Mouse (Mus musculus) G1E (cell line): ENCODE results near the gene Tln1. TPM values are rescaled to one million over a fixed set of nuclear protein-coding genes. Genes with fewer than 3 reads are reported as not detected.

Source experiments
- ATAC-seq: 2 replicates; pipeline ENCODE4 v1.8.0; 2016; ENCODE audit warnings: mild to moderate bottlenecking; ENCODE audit not compliant: insufficient number of reproducible peaks, poor library complexity, low FRiP score, severe bottlenecking; ENCODE audit errors: extremely low read depth
- DNase-seq: peaks from one replicate; pipeline ENCODE4 v3.0.0; 2012; ENCODE audit warnings: low spot score
- H3K27me3 ChIP-seq: 2 replicates; pipeline ENCODE4 v1.6.1; 2012; ENCODE audit warnings: mild to moderate bottlenecking, low read length, inconsistent platforms; ENCODE audit not compliant: insufficient read depth
- H3K36me3 ChIP-seq: replicated peaks from 2 replicates; pipeline ENCODE3; 2012; ENCODE audit warnings: mild to moderate bottlenecking, inconsistent platforms
- H3K4me1 ChIP-seq: 2 replicates; pipeline ENCODE4 v1.6.1; 2012; ENCODE audit warnings: low read depth, low read length, inconsistent platforms, mixed read lengths; ENCODE audit not compliant: insufficient read depth
- H3K4me3 ChIP-seq: 2 replicates; pipeline ENCODE4 v1.5.1; 2012; ENCODE audit warnings: low read depth, mild to moderate bottlenecking, inconsistent platforms, low read length, moderate library complexity, mixed read lengths
- H3K9me3 ChIP-seq: replicated peaks from 2 replicates; pipeline ENCODE4 v1.6.1; 2012; ENCODE audit warnings: inconsistent platforms
- CTCF ChIP-seq: IDR thresholded peaks from 2 replicates; pipeline ENCODE4 v1.5.1; 2012; ENCODE audit warnings: low read depth, low read length, inconsistent platforms, mixed read lengths
- GATA1 ChIP-seq: IDR thresholded peaks from 2 replicates; pipeline ENCODE4 v1.6.1; 2012; ENCODE audit warnings: borderline replicate concordance, low read length, inconsistent platforms, mixed read lengths
- GATA2 ChIP-seq: IDR thresholded peaks from 2 replicates; pipeline ENCODE4 v1.6.1; 2012; ENCODE audit warnings: low read depth, low read length, inconsistent platforms, borderline replicate concordance
- POLR2AphosphoS5 ChIP-seq: IDR thresholded peaks from 2 replicates; pipeline ENCODE4 v1.6.1; 2012; ENCODE audit warnings: low read depth, low read length, inconsistent platforms; ENCODE audit not compliant: insufficient replicate concordance
- TAL1 ChIP-seq: conservative IDR thresholded peaks from 2 replicates; pipeline ENCODE4 v1.6.1; 2012; ENCODE audit warnings: low read depth, low read length, inconsistent platforms, mixed read lengths
- polyA plus RNA-seq: library from polyadenylated mRNA; stranded (reverse); fragments of >175 nt; gene quantifications from 2 replicates; pipeline ENCODE4 v1.2.3, GENCODE M21; 2012
- total RNA-seq, 2 experiments: library from RNA; stranded (forward) in 1 of 2; stranded (reverse) in 1 of 2; fragments of 200-1000 nt in 1 of 2; fragments of >200 nt in 1 of 2; fragmentation: Nextera tagmentation in 1 of 2; gene quantifications; 2 replicates each; pipeline ENCODE4 v1.2.3; 2014 to 2017

Gene Tln1
- total RNA-seq (2014; fragmentation: Nextera tagmentation) (166 and 262 TPM in 2 replicates), total RNA-seq (2017) (127 and 167 TPM in 2 replicates), polyA plus RNA-seq (138 and 163 TPM in 2 replicates)

DNA sequence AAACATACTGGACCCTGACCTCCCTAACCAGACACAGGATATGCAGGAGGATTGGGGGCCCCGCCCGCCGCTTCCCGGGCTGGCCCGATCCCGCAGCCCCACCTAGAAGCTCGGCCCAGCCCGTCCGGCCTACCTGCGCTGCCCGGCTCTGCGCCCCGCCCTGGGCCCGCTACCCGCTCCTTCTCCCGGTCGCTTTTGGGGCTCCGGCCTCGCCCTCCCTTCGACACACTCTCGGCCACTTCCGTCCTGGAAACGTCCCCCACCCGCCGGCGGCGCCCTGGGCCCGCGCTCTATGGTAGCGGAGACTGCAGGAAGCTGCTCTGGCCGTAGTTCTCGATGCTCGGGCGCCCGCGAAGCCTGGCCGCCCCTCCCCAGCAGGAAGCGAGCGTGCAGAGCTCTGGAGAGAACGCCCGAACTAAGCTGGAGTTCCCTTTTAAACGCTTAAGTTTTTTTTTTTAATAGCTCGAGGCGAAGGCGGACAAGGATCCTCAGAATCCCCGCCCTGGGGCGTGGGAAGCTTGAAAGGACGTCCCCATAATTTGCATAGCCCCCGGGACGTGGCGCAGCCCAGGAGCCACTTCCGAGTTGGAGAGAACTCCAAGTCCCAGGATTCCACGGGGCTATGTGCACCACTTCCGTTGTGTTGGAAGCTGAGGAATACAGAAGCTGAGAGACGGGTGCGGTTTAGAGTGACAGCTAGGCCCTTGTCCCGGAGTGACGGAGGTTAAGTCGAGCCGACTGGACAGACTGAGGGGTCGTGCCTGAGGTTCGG is at the start of gene Tln1, which contains the start of gene Creb3:
Gene Tln1 (minus strand): TSS at position 695 of the 772 bp plus-strand sequence.
Gene Creb3 (plus strand): TSS at position 336 of the 772 bp plus-strand sequence.
- peak; percentile 88 for DNase-seq
- Histone ChIP-seq H3K36me3 (peaks cover 68% of the 10 kb centered on the region), H3K4me3 (peak within 1 kb of the TSS; percentile 82), H3K4me1 (peaks cover 63% of the 10 kb centered on the region), H3K27me3 (no peaks in the 10 kb centered on the region), H3K9me3 (no peaks in the 10 kb centered on the region)
- TF ChIP-seq GATA1 (no peak), TAL1 (no peak), CTCF (no peak), GATA2 (no peak), POLR2AphosphoS5 (no peak)
- ATAC-seq, result peak; percentile 79

DNA sequence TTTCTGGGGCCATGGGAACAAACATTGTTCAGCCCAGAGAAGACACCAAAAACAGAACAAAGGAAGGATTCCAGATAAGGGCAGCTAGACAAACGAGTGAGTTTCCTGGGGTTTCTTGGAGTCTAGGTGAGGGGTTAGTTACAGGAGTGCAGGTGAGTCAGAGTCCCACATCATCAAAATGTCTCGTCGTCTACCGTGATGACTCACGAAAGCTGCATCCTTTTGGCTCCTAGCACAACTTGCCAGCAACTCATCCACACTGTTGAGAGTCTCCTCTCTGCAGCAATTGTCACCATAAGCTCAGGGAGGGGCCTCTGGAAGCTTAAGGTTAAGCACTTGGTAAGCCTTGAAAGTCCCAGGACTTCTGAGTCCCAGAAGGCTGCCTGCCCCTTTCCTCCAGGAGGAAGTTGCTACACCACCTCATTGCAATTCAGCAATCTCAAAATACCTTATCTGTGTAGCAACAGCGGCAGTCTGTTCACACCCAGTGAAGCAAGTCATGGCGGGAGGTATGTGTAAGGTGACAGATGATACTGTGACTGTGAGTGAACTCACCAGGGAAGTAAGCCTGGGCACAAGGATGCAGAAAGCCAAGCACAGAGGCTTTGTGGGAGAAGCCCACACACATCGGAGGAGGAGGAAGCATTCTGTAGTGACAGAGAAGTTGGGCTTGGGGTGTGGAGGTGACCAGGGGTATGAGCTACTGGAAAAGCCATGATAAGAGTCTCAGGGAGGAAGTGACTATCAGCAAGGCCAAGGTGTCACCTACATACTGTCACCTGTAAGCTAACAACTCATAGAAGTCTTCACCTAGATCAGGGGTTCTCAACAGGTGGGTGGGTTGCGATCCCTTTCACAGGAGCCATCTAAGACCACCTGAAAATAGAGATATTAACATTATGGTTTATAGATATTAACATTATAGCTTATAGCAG is 42.5 kb upstream of the Tln1 start:
- Histone ChIP-seq H3K27me3 (no peaks in the 10 kb centered on the region), H3K4me1 (peaks cover 56% of the 10 kb centered on the region), H3K36me3 (no peaks in the 10 kb centered on the region), H3K4me3 (peak overlapping the region; percentile 18; the same call in 1 of the 2 replicates), H3K9me3 (no peaks in the 10 kb centered on the region)
- DNase-seq (peak; percentile 36), ATAC-seq (peak; percentile 67)
- TF ChIP-seq GATA2 (no peak), TAL1 (peak; percentile 63), GATA1 (no peak), POLR2AphosphoS5 (no peak), CTCF (no peak)

DNA sequence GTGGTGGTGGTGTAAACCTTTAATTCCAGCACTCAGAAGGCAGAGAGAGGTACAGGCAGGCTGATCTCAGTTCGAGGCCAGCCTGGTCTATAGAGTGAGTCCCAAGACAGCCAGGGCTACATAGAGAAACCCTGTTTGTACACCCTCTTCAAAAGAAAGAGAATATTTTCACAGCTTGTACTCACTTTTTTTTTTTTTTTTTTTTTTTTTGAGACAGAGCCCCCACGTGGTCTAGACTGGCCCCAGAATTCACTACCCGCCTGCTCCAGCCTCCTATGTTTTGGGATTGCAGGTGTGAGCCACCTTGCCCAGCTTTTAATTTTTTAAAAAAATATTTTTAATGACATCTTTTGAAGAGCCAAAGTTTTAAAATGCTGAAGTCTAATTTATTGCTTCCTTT is 41.6 kb upstream of the Tln1 start:
- no peak for TF ChIP-seq TAL1
- no peak for TF ChIP-seq GATA1
- TF ChIP-seq GATA2, result no peak
- no peak for TF ChIP-seq CTCF
- TF ChIP-seq POLR2AphosphoS5, result no peak
- ATAC-seq (no peak), DNase-seq (no peak)
- peaks cover 64% of the 10 kb centered on the region for H3K4me1 ChIP-seq
- no peaks in the 10 kb centered on the region for H3K36me3 ChIP-seq
- H3K27me3 ChIP-seq, result no peaks in the 10 kb centered on the region
- H3K4me3 ChIP-seq, result no peak overlapping the region
- no peaks in the 10 kb centered on the region for H3K9me3 ChIP-seq

DNA sequence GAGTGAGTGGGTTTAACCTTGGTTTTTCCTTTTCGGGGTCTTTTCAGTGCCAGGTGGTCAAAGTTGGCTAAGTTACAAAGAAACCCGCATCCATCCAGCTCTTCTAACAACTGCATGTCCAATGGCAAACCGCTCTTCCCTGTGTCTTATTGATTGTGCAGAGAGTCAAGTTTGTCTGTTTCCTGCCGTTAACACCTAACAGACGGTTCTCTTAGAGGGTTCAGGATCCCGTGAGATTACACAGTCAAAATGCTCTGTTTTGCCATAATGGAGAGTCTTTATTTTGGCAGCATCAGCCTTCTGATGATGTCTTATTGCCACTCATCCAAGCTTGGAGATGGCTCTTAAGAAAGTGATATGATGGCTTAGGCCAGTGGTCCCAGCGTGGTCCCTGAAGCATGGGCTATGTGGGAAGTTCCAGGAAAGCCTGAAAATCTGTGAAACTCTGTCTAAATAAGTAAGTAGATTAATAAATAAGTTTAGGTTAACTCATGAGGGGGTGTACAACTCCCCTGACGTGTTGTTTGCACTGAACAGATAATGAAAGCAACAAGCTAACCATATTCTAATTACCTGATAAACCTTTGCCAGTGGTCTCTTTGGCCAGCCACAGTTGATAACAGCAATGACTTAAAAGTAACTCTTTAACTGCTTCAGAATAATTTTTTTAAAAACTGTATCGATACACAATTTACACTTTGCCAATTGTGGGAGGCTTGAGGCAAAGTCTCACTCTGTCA is 37.9 kb upstream of the Tln1 start:
- H3K27me3 ChIP-seq, result no peaks in the 10 kb centered on the region
- TF ChIP-seq GATA1 (no peak), GATA2 (no peak), POLR2AphosphoS5 (no peak), CTCF (no peak), TAL1 (no peak)
- H3K4me1 ChIP-seq, result peaks cover 71% of the 10 kb centered on the region
- no peaks in the 10 kb centered on the region for H3K9me3 ChIP-seq
- H3K36me3 ChIP-seq, result no peaks in the 10 kb centered on the region
- DNase-seq (no peak), ATAC-seq (no peak)
- H3K4me3 ChIP-seq, result peak overlapping the region; percentile 50; the same call in 1 of the 2 replicates

DNA sequence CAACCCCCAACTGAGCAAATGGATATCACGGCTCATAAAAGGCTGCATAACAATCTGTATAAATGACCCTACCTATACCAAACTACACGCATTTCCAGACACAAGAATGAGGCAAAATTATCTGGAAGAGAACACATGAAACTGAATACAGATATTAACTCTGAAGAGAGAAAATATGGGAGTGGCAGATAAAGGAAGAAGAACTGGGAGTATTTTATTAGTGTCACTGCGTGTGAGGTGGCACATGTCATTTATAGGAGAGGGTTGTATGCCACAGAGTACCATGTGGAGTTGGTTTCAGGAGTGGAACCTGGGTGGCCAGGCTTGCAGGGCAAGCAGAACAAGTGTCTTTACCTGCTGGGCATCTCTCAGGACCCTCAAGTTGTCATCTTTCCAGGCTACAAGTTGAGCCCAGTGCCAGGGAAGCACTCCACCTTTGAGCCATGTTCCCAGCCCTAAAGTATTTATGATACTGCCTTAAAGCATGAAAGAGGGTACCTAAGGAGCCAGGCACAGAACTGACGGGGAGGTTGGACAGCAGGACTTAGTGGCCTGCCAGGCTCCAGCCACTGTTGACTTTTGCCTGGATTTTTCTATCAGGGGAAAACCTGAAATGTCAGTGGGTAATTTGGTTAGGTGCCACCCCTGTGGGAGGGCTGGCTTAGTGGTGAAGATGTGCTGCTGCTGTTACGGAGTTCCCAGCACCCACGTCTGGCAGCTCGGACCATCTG is 36.3 kb upstream of the Tln1 start:
- DNase-seq (no peak), ATAC-seq (peak; percentile 24; the same call in 1 of the 2 replicates)
- H3K4me3 ChIP-seq, result peak overlapping the region; percentile 52; the same call in 1 of the 2 replicates
- H3K36me3 ChIP-seq, result no peaks in the 10 kb centered on the region
- TF ChIP-seq TAL1 (0 out of 2 replicates have a peak, but pooled peaks have one; percentile 13), CTCF (no peak)
- no peaks in the 10 kb centered on the region for H3K27me3 ChIP-seq
- peaks cover 57% of the 10 kb centered on the region for H3K4me1 ChIP-seq
- no peaks in the 10 kb centered on the region for H3K9me3 ChIP-seq
